Comparison of ENCODE assay signal across 31 mouse cellular contexts in the genomic region with DNA sequence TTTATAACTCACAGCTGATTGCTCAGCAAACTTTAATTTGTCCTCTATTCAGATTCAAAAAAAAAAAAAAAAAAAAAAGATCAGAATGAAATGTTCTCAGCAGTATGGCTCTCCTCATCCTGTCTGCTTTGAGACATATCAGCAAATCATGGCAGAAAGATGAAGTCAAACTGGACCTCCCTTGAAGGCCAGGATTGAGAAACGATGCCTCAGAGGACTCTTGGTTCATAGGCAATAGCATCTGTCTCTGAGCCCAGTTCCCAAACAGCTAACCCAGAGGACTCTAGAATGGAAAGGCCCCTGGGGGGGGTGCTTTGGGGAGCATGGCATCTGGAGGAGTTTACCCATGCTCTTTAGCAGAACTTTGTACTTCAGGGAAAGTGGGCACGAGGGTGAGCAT.
"Had no signal": no experiment of that assay in that cellular context is flagged by ENCODE, and none has a peak within 500 bp of the region (broad histone marks: within the 10 kb centered on the region; RNA-seq: fewer than 3 reads in every experiment).

No protein-coding gene starts in this region.

- H3K9ac ChIP-seq: limb, embryonic 12.5 days; limb, embryonic 13.5 days; limb, embryonic 15.5 days; liver, embryonic 12.5 days; liver, embryonic 13.5 days; liver, embryonic 14.5 days; liver, embryonic 15.5 days; liver, postnatal 0 days; lung, embryonic 14.5 days; lung, embryonic 15.5 days; midbrain, embryonic 12.5 days; midbrain, embryonic 13.5 days; midbrain, embryonic 15.5 days had no signal

- ATAC-seq: liver, embryonic 12.5 days; liver, postnatal 0 days; midbrain, embryonic 13.5 days; midbrain, embryonic 15.5 days; midbrain, embryonic 16.5 days had no signal

- H3K9me3 ChIP-seq: limb, embryonic 10.5 days; limb, embryonic 12.5 days; limb, embryonic 13.5 days; limb, embryonic 15.5 days; liver, embryonic 12.5 days; liver, embryonic 13.5 days; liver, embryonic 15.5 days; lung, embryonic 15.5 days; midbrain, embryonic 10.5 days; midbrain, embryonic 12.5 days; midbrain, embryonic 13.5 days; midbrain, embryonic 15.5 days had no signal

- H3K36me3 ChIP-seq: limb, embryonic 15.5 days; liver, embryonic 12.5 days; liver, embryonic 13.5 days; liver, embryonic 15.5 days; midbrain, embryonic 12.5 days; midbrain, embryonic 13.5 days; midbrain, embryonic 15.5 days had no signal

- H3K27ac ChIP-seq: left cerebral cortex, adult 2 months; limb, embryonic 10.5 days; limb, embryonic 12.5 days; limb, embryonic 13.5 days; limb, embryonic 15.5 days; liver, embryonic 12.5 days; liver, embryonic 13.5 days; liver, embryonic 14.5 days; liver, embryonic 15.5 days; lung, embryonic 15.5 days; macrophage; midbrain, embryonic 10.5 days; midbrain, embryonic 12.5 days; midbrain, embryonic 13.5 days; midbrain, embryonic 15.5 days had no signal

- H3K27me3 ChIP-seq: limb, embryonic 12.5 days; limb, embryonic 13.5 days; limb, embryonic 15.5 days; liver, embryonic 12.5 days; liver, embryonic 13.5 days; liver, embryonic 15.5 days; lung, embryonic 15.5 days; megakaryocyte, embryonic 14.5 days; midbrain, embryonic 12.5 days; midbrain, embryonic 13.5 days; midbrain, embryonic 15.5 days had no signal

- H3K4me2 ChIP-seq: limb, embryonic 12.5 days; limb, embryonic 13.5 days; limb, embryonic 15.5 days; liver, embryonic 11.5 days; liver, embryonic 12.5 days; liver, embryonic 13.5 days; liver, embryonic 15.5 days; lung, embryonic 14.5 days; lung, embryonic 15.5 days; midbrain, embryonic 11.5 days; midbrain, embryonic 12.5 days; midbrain, embryonic 13.5 days; midbrain, embryonic 15.5 days had no signal

- H3K4me3 ChIP-seq: left cerebral cortex, adult 2 months; limb, embryonic 10.5 days; limb, embryonic 12.5 days; limb, embryonic 13.5 days; limb, embryonic 15.5 days; liver, embryonic 12.5 days; liver, embryonic 13.5 days; liver, embryonic 15.5 days; lung, embryonic 15.5 days; megakaryocyte, embryonic 14.5 days; midbrain, embryonic 10.5 days; midbrain, embryonic 12.5 days; midbrain, embryonic 13.5 days; midbrain, embryonic 15.5 days; myocyte had no signal

- H3K4me1 ChIP-seq: limb, embryonic 10.5 days; liver, embryonic 12.5 days; liver, embryonic 13.5 days; liver, embryonic 15.5 days; megakaryocyte, embryonic 14.5 days; midbrain, embryonic 15.5 days had no signal

- DNase-seq: left cerebral cortex, postnatal 4 days; liver; liver, embryonic 13.5 days; liver, postnatal 0 days; lung, adult 18-20 months; lung, adult 2 months; lung, embryonic 14.5 days; lung, postnatal 10 days; lung, postnatal 14 days; lung, postnatal 36 days; lung, postnatal 4 days; midbrain, embryonic 14.5 days had no signal
